ENCODE assay signal across 11 mouse cellular contexts in genomic region chr7:130089896-130090610, GRCm38 (mm10).
"Had no signal": no experiment of that assay in that cellular context is flagged by ENCODE, and none has a peak within 500 bp of the region (broad histone marks: within the 10 kb centered on the region; RNA-seq: fewer than 3 reads in every experiment).

No protein-coding gene starts in this region.

- DNase-seq: kidney, adult 9 months; kidney, postnatal 14 days; kidney, postnatal 4 days; left cerebral cortex, postnatal 4 days; liver, postnatal 0 days; lung, embryonic 14.5 days; right cerebral cortex, adult 18-20 months; right cerebral cortex, postnatal 14 days; right cerebral cortex, postnatal 4 days; spleen, adult 18-20 months; thymus, postnatal 36 days had no signal
